Mouse (Mus musculus) embryonic facial prominence, embryonic 14.5 days (tissue): Measurements from ENCODE around the gene Creb5. TPM values are rescaled to one million over a fixed set of nuclear protein-coding genes. Genes with fewer than 3 reads are reported as not detected.
A peak's percentile ranks its signal among the peaks of the same experiment; 100 is the strongest.

ENCODE experiments used
- ATAC-seq: fragments of 200-750 bp; cut with Nextera tagmentation; 2 replicates; pipeline ENCODE4 v1.8.0; 2017; ENCODE audit warnings: low read depth, moderate number of reproducible peaks, moderate TSS enrichment
- DNase-seq: peaks from one replicate; pipeline ENCODE4 v3.0.0-alpha.2; 2015; ENCODE audit warnings: low spot score
- H3K27ac ChIP-seq: fragments of 300-500 bp; sonication (generic); replicated peaks from 2 replicates; pipeline ENCODE4 v1.5.1; 2014; ENCODE audit warnings: low read depth, mild to moderate bottlenecking, low read length, moderate library complexity
- H3K27me3 ChIP-seq: fragments of 300-500 bp; sonication (generic); replicated peaks from 2 replicates; pipeline ENCODE4 v1.6.1; 2014; ENCODE audit warnings: low read length; ENCODE audit not compliant: control insufficient read depth, insufficient read depth
- H3K36me3 ChIP-seq: fragments of 300-500 bp; sonication (generic); 2 replicates; pipeline ENCODE4 v1.6.1; 2014; ENCODE audit warnings: low read length, mixed read lengths; ENCODE audit not compliant: control insufficient read depth, insufficient read depth
- H3K4me1 ChIP-seq: fragments of 300-500 bp; sonication (generic); 2 replicates; pipeline ENCODE4 v1.6.1; 2014; ENCODE audit warnings: antibody characterized with exemption, low read length; ENCODE audit not compliant: control insufficient read depth, insufficient read depth
- H3K4me2 ChIP-seq: fragments of 300-500 bp; sonication (generic); 2 replicates; pipeline ENCODE4 v1.6.1; 2014; ENCODE audit warnings: low read depth, mild to moderate bottlenecking, low read length, moderate library complexity, mixed read lengths
- H3K4me3 ChIP-seq: fragments of 300-500 bp; sonication (generic); 2 replicates; pipeline ENCODE4 v1.5.1; 2014; ENCODE audit warnings: low read depth, mild to moderate bottlenecking, low read length
- H3K9ac ChIP-seq: fragments of 300-500 bp; sonication (generic); 2 replicates; pipeline ENCODE4 v1.6.1; 2014; ENCODE audit warnings: low read depth, mild to moderate bottlenecking, low read length, moderate library complexity, mixed read lengths
- H3K9me3 ChIP-seq: fragments of 300-500 bp; sonication (generic); 2 replicates; pipeline ENCODE4 v1.6.1; 2016; ENCODE audit warnings: low read length; ENCODE audit not compliant: control insufficient read depth
- WGBS: fragments of 180-500 bp; shearing (Covaris S2); extraction: QIAGEN DNeasy Blood & Tissue Kit; methylation state at CpG from one replicate; pipeline ENCODE4 v1.1.7; 2014; 5-methylcytosine and 5-hydroxymethylcytosine counted together
- polyA plus RNA-seq: library from polyadenylated mRNA; unstranded; fragments of >200 nt; fragmentation: Nextera tagmentation; extraction: Ambion mirVana; gene quantifications from 2 replicates; pipeline ENCODE4 v1.2.1, GENCODE M21; 2014

Creb5 gene
- polyA plus RNA-seq, 1 experiment from 2014 or later = 22.8 TPM

GRCm38 (mm10) chr6:53470559-53470958, 183.5 kb downstream of the Creb5 start:
- Histone ChIP-seq H3K4me1 (peaks cover 31% of the 10 kb centered on the region), H3K9me3 (no peaks in the 10 kb centered on the region), H3K27me3 (no peaks in the 10 kb centered on the region), H3K4me3 (no peak overlapping the region), H3K27ac (peak overlapping the region; percentile 50; the same call in 1 of the 2 replicates), H3K4me2 (peak overlapping the region; percentile 8; the same call in 1 of the 2 replicates), H3K36me3 (no peaks in the 10 kb centered on the region), H3K9ac (no peak overlapping the region)
- no peak for ATAC-seq
- WGBS = 40% methylated on average over 8 of the region's 8 CpGs
- DNase-seq = peak; percentile 36

- ATAC-seq (0 out of 2 replicates have a peak, but pooled peaks have one; percentile 18), DNase-seq (peak; percentile 44)
- H3K4me3 ChIP-seq = no peak overlapping the region
- peak overlapping the region; percentile 50; the same call in 1 of the 2 replicates for H3K27ac ChIP-seq
- H3K36me3 ChIP-seq = no peaks in the 10 kb centered on the region
- H3K27me3 ChIP-seq = no peaks in the 10 kb centered on the region
- H3K4me1 ChIP-seq = peaks cover 31% of the 10 kb centered on the region
- 39% methylated on average over 9 of the region's 9 CpGs for WGBS
- no peak overlapping the region for H3K9ac ChIP-seq
- peak overlapping the region; percentile 8; the same call in 1 of the 2 replicates for H3K4me2 ChIP-seq
- no peaks in the 10 kb centered on the region for H3K9me3 ChIP-seq
Measured at GRCm38 (mm10) chr6:53470999-53471591, 184.0 kb downstream of the Creb5 start.

GRCm38 (mm10) chr6:53472751-53473150, 185.7 kb downstream of the Creb5 start:
- Histone ChIP-seq H3K27ac (no peak overlapping the region), H3K9me3 (no peaks in the 10 kb centered on the region), H3K4me3 (no peak overlapping the region), H3K4me2 (no peak overlapping the region), H3K9ac (no peak overlapping the region), H3K27me3 (no peaks in the 10 kb centered on the region), H3K36me3 (no peaks in the 10 kb centered on the region), H3K4me1 (peaks cover 31% of the 10 kb centered on the region)
- DNase-seq (peak; percentile 28), ATAC-seq (no peak)
- WGBS = 45% methylated on average over 7 of the region's 7 CpGs

- H3K9me3 ChIP-seq = no peaks in the 10 kb centered on the region
- no peaks in the 10 kb centered on the region for H3K36me3 ChIP-seq
- peaks cover 6% of the 10 kb centered on the region for H3K4me1 ChIP-seq
- no peaks in the 10 kb centered on the region for H3K27me3 ChIP-seq
- DNase-seq = no peak
- 84% methylated on average over 5 of the region's 5 CpGs for WGBS
- H3K27ac ChIP-seq = no peak overlapping the region
- H3K9ac ChIP-seq = no peak overlapping the region
- no peak for ATAC-seq
- no peak overlapping the region for H3K4me3 ChIP-seq
- no peak overlapping the region for H3K4me2 ChIP-seq
Measured at GRCm38 (mm10) chr6:53477501-53477900, 190.4 kb downstream of the Creb5 start.

GRCm38 (mm10) chr6:53490917-53491316, 203.8 kb downstream of the Creb5 start:
- no peak overlapping the region for H3K9ac ChIP-seq
- H3K9me3 ChIP-seq = 0 out of 2 replicates have a peak, but pooled peaks cover 4% of the 10 kb centered on the region
- H3K4me1 ChIP-seq = no peaks in the 10 kb centered on the region
- no peak for ATAC-seq
- 92% methylated on average over 6 of the region's 6 CpGs for WGBS
- no peak overlapping the region for H3K4me3 ChIP-seq
- DNase-seq = no peak
- H3K4me2 ChIP-seq = no peak overlapping the region
- H3K27ac ChIP-seq = no peak overlapping the region
- H3K27me3 ChIP-seq = no peaks in the 10 kb centered on the region
- H3K36me3 ChIP-seq = no peaks in the 10 kb centered on the region

- Histone ChIP-seq H3K9ac (no peak overlapping the region), H3K27ac (no peak overlapping the region), H3K4me3 (no peak overlapping the region), H3K4me1 (peaks cover 2% of the 10 kb centered on the region; the same call in 1 of the 2 replicates), H3K27me3 (no peaks in the 10 kb centered on the region), H3K4me2 (no peak overlapping the region), H3K36me3 (no peaks in the 10 kb centered on the region), H3K9me3 (0 out of 2 replicates have a peak, but pooled peaks cover 4% of the 10 kb centered on the region)
- DNase-seq (no peak), ATAC-seq (no peak)
- 92% methylated on average over 4 of the region's 4 CpGs for WGBS
Measured at GRCm38 (mm10) chr6:53491331-53491730, 204.3 kb downstream of the Creb5 start.

GRCm38 (mm10) chr6:53493864-53494263, 206.8 kb downstream of the Creb5 start:
- H3K4me1 ChIP-seq = peaks cover 5% of the 10 kb centered on the region; the same call in 1 of the 2 replicates
- H3K27ac ChIP-seq = no peak overlapping the region
- 46% methylated on average over 5 of the region's 5 CpGs for WGBS
- no peak for ATAC-seq
- H3K4me3 ChIP-seq = no peak overlapping the region
- H3K4me2 ChIP-seq = no peak overlapping the region
- H3K36me3 ChIP-seq = no peaks in the 10 kb centered on the region
- H3K9ac ChIP-seq = no peak overlapping the region
- H3K9me3 ChIP-seq = 0 out of 2 replicates have a peak, but pooled peaks cover 4% of the 10 kb centered on the region
- H3K27me3 ChIP-seq = no peaks in the 10 kb centered on the region
- no peak for DNase-seq

- Histone ChIP-seq H3K27me3 (no peaks in the 10 kb centered on the region), H3K4me1 (peaks cover 5% of the 10 kb centered on the region; the same call in 1 of the 2 replicates), H3K27ac (no peak overlapping the region), H3K4me2 (no peak overlapping the region), H3K9ac (no peak overlapping the region), H3K9me3 (0 out of 2 replicates have a peak, but pooled peaks cover 4% of the 10 kb centered on the region), H3K4me3 (no peak overlapping the region), H3K36me3 (no peaks in the 10 kb centered on the region)
- WGBS = 76% methylated on average over 5 of the region's 5 CpGs
- ATAC-seq = no peak
- no peak for DNase-seq
Measured at GRCm38 (mm10) chr6:53495667-53496066, 208.6 kb downstream of the Creb5 start.

- no peak for ATAC-seq
- no peak for DNase-seq
- Histone ChIP-seq H3K9me3 (no peaks in the 10 kb centered on the region), H3K9ac (no peak overlapping the region), H3K4me1 (peaks cover 5% of the 10 kb centered on the region; the same call in 1 of the 2 replicates), H3K4me2 (no peak overlapping the region), H3K27ac (peak overlapping the region; percentile 28), H3K4me3 (no peak overlapping the region), H3K27me3 (no peaks in the 10 kb centered on the region), H3K36me3 (no peaks in the 10 kb centered on the region)
- 61% methylated on average over 4 of the region's 4 CpGs for WGBS
Measured at GRCm38 (mm10) chr6:53496325-53496753, 209.3 kb downstream of the Creb5 start.
